Mouse (Mus musculus) CH12.LX (cell line): ENCODE data around the gene Denr. TPM values are rescaled to one million over a fixed set of nuclear protein-coding genes. Genes with fewer than 3 reads are reported as not detected.

Experiments used
- DNase-seq: peaks from one replicate; pipeline ENCODE4 v3.0.0-alpha.2; 2013; ENCODE audit errors: extremely low read depth
- H3K27ac ChIP-seq: 2 replicates; pipeline ENCODE4 v1.5.1; 2012; ENCODE audit warnings: low read depth, mild to moderate bottlenecking, control low read depth, moderate library complexity; ENCODE audit not compliant: insufficient read depth
- H3K27me3 ChIP-seq: replicated peaks from 2 replicates; pipeline ENCODE3; 2012; ENCODE audit warnings: inconsistent platforms
- H3K36me3 ChIP-seq, 2 experiments: replicated peaks in 1 of 2; 2 replicates each; pipeline versions ENCODE3 to v1.6.1; 2012; ENCODE audit warnings: inconsistent platforms in 1 of 2, low read length in 1 of 2, mild to moderate bottlenecking in 1 of 2, mixed read lengths in 1 of 2, moderate library complexity in 1 of 2; ENCODE audit not compliant: control insufficient read depth in 1 of 2, insufficient read depth in 1 of 2
- H3K4me1 ChIP-seq, 2 experiments: 2 replicates each; pipeline ENCODE4 v1.6.1; 2012; ENCODE audit warnings: inconsistent platforms in 1 of 2, moderate library complexity in 1 of 2; ENCODE audit not compliant: insufficient read depth in 2 of 2, control insufficient read depth in 1 of 2
- H3K4me2 ChIP-seq: 2 replicates; pipeline ENCODE4 v1.6.1; 2012; ENCODE audit warnings: low read depth, mild to moderate bottlenecking, control low read depth; ENCODE audit not compliant: poor library complexity, insufficient read depth, severe bottlenecking
- H3K4me3 ChIP-seq, 3 experiments: fragments of 150-350 bp in 1 of 3; sonication (generic) in 1 of 3; replicated peaks in 1 of 3; 2 replicates each; pipeline versions ENCODE3 to v1.5.1; 2011 to 2012; ENCODE audit warnings: low read depth in 2 of 3, low read length in 2 of 3, mild to moderate bottlenecking in 2 of 3, moderate library complexity in 2 of 3, control low read depth in 1 of 3, improper control_type of control experiment in 1 of 3, inconsistent platforms in 1 of 3, mixed read lengths in 1 of 3; ENCODE audit not compliant: poor library complexity in 1 of 3
- H3K79me2 ChIP-seq: replicated peaks from 2 replicates; pipeline ENCODE4 v1.6.1; 2012; ENCODE audit warnings: mild to moderate bottlenecking, moderate library complexity; ENCODE audit not compliant: control insufficient read depth, poor library complexity, insufficient read depth, severe bottlenecking; ENCODE audit errors: extremely low read depth
- H3K9ac ChIP-seq: 2 replicates; pipeline ENCODE4 v1.6.1; 2012; ENCODE audit warnings: low read depth, mild to moderate bottlenecking, control low read depth, moderate library complexity; ENCODE audit not compliant: insufficient read depth
- H3K9me3 ChIP-seq: replicated peaks from 2 replicates; pipeline ENCODE3; 2012; ENCODE audit warnings: low read length, inconsistent platforms, mixed read lengths
- BHLHE40 ChIP-seq: IDR thresholded peaks from 2 replicates; pipeline ENCODE4 v1.6.1; 2011; ENCODE audit warnings: mild to moderate bottlenecking, low read depth, low read length, improper control_type of control experiment
- E2F4 ChIP-seq: IDR thresholded peaks from 2 replicates; pipeline ENCODE4 v1.6.1; 2011; ENCODE audit warnings: low read depth, low read length, improper control_type of control experiment; ENCODE audit not compliant: insufficient replicate concordance
- EP300 ChIP-seq: IDR thresholded peaks from 2 replicates; pipeline ENCODE4 v1.6.1; 2011; ENCODE audit warnings: low read length, improper control_type of control experiment
- ETS1 ChIP-seq: conservative IDR thresholded peaks from 2 replicates; pipeline ENCODE4 v1.6.1; 2012; ENCODE audit warnings: low read depth, mild to moderate bottlenecking, inconsistent platforms, low read length, improper control_type of control experiment, moderate library complexity
- GABPA ChIP-seq: IDR thresholded peaks from 2 replicates; pipeline ENCODE4 v1.6.1; 2012; ENCODE audit warnings: low read depth, low read length, improper control_type of control experiment, inconsistent platforms; ENCODE audit not compliant: insufficient replicate concordance
- HCFC1 ChIP-seq: IDR thresholded peaks from 2 replicates; pipeline ENCODE4 v1.6.1; 2012; ENCODE audit warnings: low read depth, mild to moderate bottlenecking, inconsistent platforms, low read length, improper control_type of control experiment
- JUND ChIP-seq: conservative IDR thresholded peaks from 2 replicates; pipeline ENCODE4 v1.6.1; 2011; ENCODE audit warnings: low read depth, low read length, improper control_type of control experiment
- KAT2A ChIP-seq: IDR thresholded peaks from 2 replicates; pipeline ENCODE4 v1.6.1; 2012; ENCODE audit warnings: low read length, improper control_type of control experiment, inconsistent platforms; ENCODE audit not compliant: insufficient replicate concordance
- MAFK ChIP-seq: IDR thresholded peaks from 2 replicates; pipeline ENCODE4 v1.6.1; 2011; ENCODE audit warnings: low read length, improper control_type of control experiment; ENCODE audit not compliant: insufficient replicate concordance
- MAX ChIP-seq: IDR thresholded peaks from 2 replicates; pipeline ENCODE4 v1.6.1; 2011; ENCODE audit warnings: low read length, improper control_type of control experiment
- MEF2A ChIP-seq: IDR thresholded peaks from 2 replicates; pipeline ENCODE4 v1.6.1; 2014; ENCODE audit warnings: low read depth, mild to moderate bottlenecking, inconsistent platforms, low read length, improper control_type of control experiment, borderline replicate concordance
- POLR2A ChIP-seq: IDR thresholded peaks from 2 replicates; pipeline ENCODE4 v1.6.1; 2011; ENCODE audit warnings: low read depth, mild to moderate bottlenecking, improper control_type of control experiment, low read length
- RAD21 ChIP-seq: IDR thresholded peaks from 2 replicates; pipeline ENCODE4 v1.6.1; 2011; ENCODE audit warnings: low read depth, mild to moderate bottlenecking, low read length, improper control_type of control experiment, moderate library complexity
- SIN3A ChIP-seq: IDR thresholded peaks from 2 replicates; pipeline ENCODE4 v1.6.1; 2012; ENCODE audit warnings: low read length, improper control_type of control experiment, inconsistent platforms
- TBP ChIP-seq: conservative IDR thresholded peaks from 2 replicates; pipeline ENCODE4 v1.6.1; 2011; ENCODE audit warnings: low read depth, low read length, improper control_type of control experiment
- TCF12 ChIP-seq: IDR thresholded peaks from 2 replicates; pipeline ENCODE4 v1.6.1; 2014; ENCODE audit warnings: low read depth, mild to moderate bottlenecking, inconsistent platforms, low read length, improper control_type of control experiment
- UBTF ChIP-seq: IDR thresholded peaks from 2 replicates; pipeline ENCODE4 v1.6.1; 2012; ENCODE audit warnings: low read depth, mild to moderate bottlenecking, inconsistent platforms, low read length, improper control_type of control experiment, moderate library complexity
- USF1 ChIP-seq: IDR thresholded peaks from 2 replicates; pipeline ENCODE4 v1.6.1; 2014; ENCODE audit warnings: low read depth, mild to moderate bottlenecking, inconsistent platforms, low read length, improper control_type of control experiment
- USF2 ChIP-seq: conservative IDR thresholded peaks from 2 replicates; pipeline ENCODE4 v1.6.1; 2011; ENCODE audit warnings: low read depth, low read length, improper control_type of control experiment
- ZKSCAN1 ChIP-seq: IDR thresholded peaks from 2 replicates; pipeline ENCODE4 v1.6.1; 2012; ENCODE audit warnings: low read depth, inconsistent platforms, low read length, improper control_type of control experiment, borderline replicate concordance
- ZMIZ1 ChIP-seq: IDR thresholded peaks from 2 replicates; pipeline ENCODE4 v1.6.1; 2012; ENCODE audit warnings: low read depth, mild to moderate bottlenecking, inconsistent platforms, low read length, improper control_type of control experiment
- ZNF384 ChIP-seq: IDR thresholded peaks from 2 replicates; pipeline ENCODE4 v1.6.1; 2012; ENCODE audit warnings: low read depth, low read length, improper control_type of control experiment, inconsistent platforms
- dilution Hi-C: fragments of 300-500 bp; cut with MboI; formaldehyde crosslinking; loops from 2 replicates; pipeline ENCODE4 v1.14.3; 2020; ENCODE audit warnings: low sequenced_read_pairs; ENCODE audit not compliant: extremely low pct_unique_long_range_greater_than_20kb, extremely low pct_ligation_motif_present
- in situ Hi-C: fragments of 300-500 bp; cut with MboI; formaldehyde crosslinking; loops from 3 replicates; pipeline ENCODE4 v1.14.3; 2019; ENCODE audit warnings: low sequenced_read_pairs, low pct_ligation_motif_present, low pct_unique_long_range_greater_than_20kb, mixed read lengths
- polyA plus RNA-seq: library from polyadenylated mRNA; unstranded; fragments of >175 nt; gene quantifications from 2 replicates; pipeline ENCODE4 v1.2.1, GENCODE M21; 2012; ENCODE audit warnings: low read depth; ENCODE audit not compliant: insufficient read length
- total RNA-seq, 2 experiments: library from RNA; depleted of rRNA; stranded (reverse); fragments of 300-350 nt in 1 of 2; fragments of >200 nt in 1 of 2; gene quantifications; 2 replicates each; pipeline ENCODE4 v1.2.3; 2012 to 2014

The Denr gene
- total and polyA plus RNA-seq, 3 experiments, result 80.9 to 423 (median 128) TPM

GRCm38 (mm10) chr5:123866457-123866856 is 40.5 kb upstream of the Denr start:
- H3K27me3 ChIP-seq, result no peaks in the 10 kb centered on the region
- H3K79me2 ChIP-seq, result no peaks in the 10 kb centered on the region
- H3K9me3 ChIP-seq, result peaks cover 2% of the 10 kb centered on the region
- no peaks in the 10 kb centered on the region for H3K36me3 ChIP-seq
- no peak overlapping the region for H3K9ac ChIP-seq
- TF ChIP-seq ZNF384 (peak; percentile 61), TBP (no peak)
- in situ Hi-C loops (no loop called here), dilution Hi-C loops (no loop called here)
- peaks cover 14 to 21% of the 10 kb centered on the region in 2 experiments for H3K4me1 ChIP-seq
- no peak overlapping the region for H3K4me2 ChIP-seq
- no peak for DNase-seq
- no peak overlapping the region for H3K27ac ChIP-seq
- H3K4me3 ChIP-seq, result no peak overlapping the region

- Histone ChIP-seq H3K4me2 (no peak overlapping the region), H3K79me2 (no peaks in the 10 kb centered on the region), H3K9me3 (peaks cover 5% of the 10 kb centered on the region), H3K27ac (no peak overlapping the region), H3K27me3 (no peaks in the 10 kb centered on the region), H3K36me3 (no peaks in the 10 kb centered on the region), H3K9ac (no peak overlapping the region), H3K4me3 (no peak overlapping the region), H3K4me1 (peaks cover 4 to 10% of the 10 kb centered on the region in 2 experiments; a peak in 2 of 4 replicates)
- DNase-seq, result no peak
- in situ Hi-C loops (no loop called here), dilution Hi-C loops (no loop called here)
- no peak for TF ChIP-seq POLR2A
- no peak for TF ChIP-seq MAX
- TF ChIP-seq MEF2A, result no peak
- no peak for TF ChIP-seq ZKSCAN1
- TF ChIP-seq BHLHE40, result no peak
- no peak for TF ChIP-seq USF2
- TF ChIP-seq SIN3A, result no peak
- TF ChIP-seq EP300, result no peak
- TF ChIP-seq USF1, result no peak
These were observed 37.4 kb upstream of the Denr start for GRCm38 (mm10) chr5:123869615-123870014.

- Histone ChIP-seq H3K4me2 (no peak overlapping the region), H3K9me3 (peaks cover 5% of the 10 kb centered on the region), H3K4me1 (peaks cover 7 to 16% of the 10 kb centered on the region in 2 experiments; a peak in 2 of 4 replicates), H3K4me3 (no peak overlapping the region), H3K27ac (no peak overlapping the region), H3K79me2 (no peaks in the 10 kb centered on the region), H3K27me3 (no peaks in the 10 kb centered on the region), H3K9ac (no peak overlapping the region), H3K36me3 (no peaks in the 10 kb centered on the region)
- no peak for TF ChIP-seq HCFC1
- no peak for TF ChIP-seq MAFK
- no peak for TF ChIP-seq EP300
- TF ChIP-seq ZMIZ1, result no peak
- no peak for TF ChIP-seq KAT2A
- no peak for TF ChIP-seq RAD21
- TF ChIP-seq ZNF384, result no peak
- TF ChIP-seq ZKSCAN1, result no peak
- TF ChIP-seq GABPA, result no peak
- no peak for TF ChIP-seq E2F4
- TF ChIP-seq UBTF, result no peak
- no peak for TF ChIP-seq JUND
- TF ChIP-seq USF1, result no peak
- TF ChIP-seq TCF12, result no peak
- TF ChIP-seq ETS1, result no peak
- dilution Hi-C loops, result no loop called here
- in situ Hi-C loops, result no loop called here
- no peak for DNase-seq
These were observed 32.8 kb upstream of the Denr start for GRCm38 (mm10) chr5:123874177-123874576.
